Mouse (Mus musculus) bone marrow, adult 2 months (tissue): ENCODE results near the gene Fam217b.

ENCODE experiments used
- CTCF ChIP-seq: fragments of 200-500 bp; IDR thresholded peaks from 2 replicates; pipeline ENCODE4 v1.5.1; 2011; ENCODE audit warnings: low read length, control low read depth; ENCODE audit not compliant: control insufficient read depth, insufficient read depth
- POLR2A ChIP-seq: fragments of 200-500 bp; IDR thresholded peaks from 2 replicates; pipeline ENCODE4 v1.6.1; 2011; ENCODE audit warnings: low read depth, mild to moderate bottlenecking, control low read depth, low read length, borderline replicate concordance; ENCODE audit not compliant: control insufficient read depth

DNA sequence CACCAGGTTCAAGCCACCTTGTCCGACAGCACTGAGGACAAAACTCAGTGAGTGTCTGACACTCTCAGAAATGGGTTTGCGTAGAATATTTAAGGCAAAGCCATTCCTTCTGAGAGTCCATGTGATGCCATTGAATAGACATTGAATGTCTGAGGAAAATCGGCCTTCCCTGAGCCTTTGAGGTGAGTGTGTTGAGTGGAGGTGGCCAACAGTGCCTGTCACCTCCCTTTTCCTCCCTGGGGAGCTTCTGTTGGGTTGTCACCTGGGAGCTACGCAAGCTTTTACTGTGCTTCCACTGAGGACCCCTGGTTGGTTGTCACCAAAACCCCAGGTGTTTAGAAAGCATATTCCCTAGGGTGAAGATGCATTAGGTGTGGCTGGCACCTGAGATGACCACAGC, 14.4 kb downstream of the Fam217b start:
- TF ChIP-seq CTCF: no peak
- no peak for TF ChIP-seq POLR2A
